Mouse (Mus musculus): ENCODE data around the gene Irf2bpl.
A peak's percentile ranks its signal among the peaks of the same experiment; 100 is the strongest.

The Irf2bpl gene

GRCm38 (mm10) chr12:86867271-86868223 is 17.1 kb downstream of the Irf2bpl start:
- no peak for DNase-seq (ENCODE audit: low read depth, low spot score)

- no peak for DNase-seq (ENCODE audit: low read depth, low spot score)
Measured at GRCm38 (mm10) chr12:86864316-86865020, 20.1 kb downstream of the Irf2bpl start.

- DNase-seq (ENCODE audit: low read depth, low spot score): peak; percentile 83
Measured at GRCm38 (mm10) chr12:86859924-86860790, 24.4 kb downstream of the Irf2bpl start.

- DNase-seq (ENCODE audit: low read depth, low spot score): no peak
Measured at GRCm38 (mm10) chr12:86858983-86859872, 25.4 kb downstream of the Irf2bpl start.

- DNase-seq (ENCODE audit: low read depth, low spot score): no peak
Measured at GRCm38 (mm10) chr12:86858498-86858897, 26.1 kb downstream of the Irf2bpl start.

- no peak for DNase-seq (ENCODE audit: low read depth, low spot score)
Measured at GRCm38 (mm10) chr12:86857290-86857689, 27.3 kb downstream of the Irf2bpl start.

- no peak for DNase-seq (ENCODE audit: low read depth, low spot score)
Measured at GRCm38 (mm10) chr12:86855670-86856069, 28.9 kb downstream of the Irf2bpl start.

GRCm38 (mm10) chr12:86853516-86853915 is 31.1 kb downstream of the Irf2bpl start:
- DNase-seq (ENCODE audit: low read depth, low spot score): no peak

- DNase-seq (ENCODE audit: low read depth, low spot score): no peak
Measured at GRCm38 (mm10) chr12:86851313-86851712, 33.3 kb downstream of the Irf2bpl start.

- DNase-seq (ENCODE audit: low read depth, low spot score): no peak
Measured at GRCm38 (mm10) chr12:86850746-86851145, 33.9 kb downstream of the Irf2bpl start.

GRCm38 (mm10) chr12:86849945-86850626 is 34.5 kb downstream of the Irf2bpl start:
- no peak for DNase-seq (ENCODE audit: low read depth, low spot score)

GRCm38 (mm10) chr12:86842866-86843459 is 41.6 kb downstream of the Irf2bpl start:
- no peak for DNase-seq (ENCODE audit: low read depth, low spot score)

- DNase-seq (ENCODE audit: low read depth, low spot score): no peak
Measured at GRCm38 (mm10) chr12:86840526-86840925, 44.1 kb downstream of the Irf2bpl start.

GRCm38 (mm10) chr12:86838181-86838580 is 46.4 kb downstream of the Irf2bpl start:
- DNase-seq (ENCODE audit: low read depth, low spot score): no peak

GRCm38 (mm10) chr12:86836431-86837047 is 48.1 kb downstream of the Irf2bpl start:
- DNase-seq (ENCODE audit: low read depth, low spot score): no peak

GRCm38 (mm10) chr12:86835899-86836298 is 48.7 kb downstream of the Irf2bpl start:
- no peak for DNase-seq (ENCODE audit: low read depth, low spot score)

- DNase-seq (ENCODE audit: low read depth, low spot score): no peak
Measured at GRCm38 (mm10) chr12:86834416-86834772, 50.2 kb downstream of the Irf2bpl start.

- peak; percentile 59 for DNase-seq (ENCODE audit: low read depth, low spot score)
Measured at GRCm38 (mm10) chr12:86833711-86834415, 50.7 kb downstream of the Irf2bpl start.

All from telencephalon, adult 2 months (tissue).